Mouse (Mus musculus) thymus, postnatal 4 days (tissue): ENCODE results near the gene Dgcr2.
A peak's percentile ranks its signal among the peaks of the same experiment; 100 is the strongest.

Experiments
- DNase-seq: peaks from one replicate; pipeline ENCODE4 v3.0.0; 2021

Dgcr2 gene

GRCm38 (mm10) chr16:17806581-17807191, 91.7 kb downstream of the Dgcr2 start:
- peak; percentile 70 for DNase-seq

- DNase-seq = no peak
Observed at GRCm38 (mm10) chr16:17804982-17805381, 93.4 kb downstream of the Dgcr2 start.

GRCm38 (mm10) chr16:17804449-17804912, 93.9 kb downstream of the Dgcr2 start:
- peak; percentile 48 for DNase-seq

- DNase-seq = no peak
Observed at GRCm38 (mm10) chr16:17803675-17804448, 94.5 kb downstream of the Dgcr2 start.

- DNase-seq = peak; percentile 53
Observed at GRCm38 (mm10) chr16:17802839-17803674, 95.3 kb downstream of the Dgcr2 start.

- no peak for DNase-seq
Observed at GRCm38 (mm10) chr16:17802456-17802838, 95.9 kb downstream of the Dgcr2 start.

- no peak for DNase-seq
Observed at GRCm38 (mm10) chr16:17801777-17802455, 96.4 kb downstream of the Dgcr2 start.

GRCm38 (mm10) chr16:17799584-17799983, 98.8 kb downstream of the Dgcr2 start:
- no peak for DNase-seq

GRCm38 (mm10) chr16:17798321-17799180, 99.8 kb downstream of the Dgcr2 start:
- peak; percentile 19 for DNase-seq

GRCm38 (mm10) chr16:17797812-17798311, 100.5 kb downstream of the Dgcr2 start:
- peak; percentile 47 for DNase-seq

GRCm38 (mm10) chr16:17796971-17797811, 101.2 kb downstream of the Dgcr2 start, which contains the start of gene Scarf2:
TSS of gene Scarf2 (plus strand) at chr16:17797282.
- DNase-seq = peak; percentile 39

- DNase-seq = no peak
Observed at GRCm38 (mm10) chr16:17796519-17796918, 101.8 kb downstream of the Dgcr2 start.

GRCm38 (mm10) chr16:17795643-17796042, 102.7 kb downstream of the Dgcr2 start:
- no peak for DNase-seq

GRCm38 (mm10) chr16:17794047-17794446, 104.3 kb downstream of the Dgcr2 start:
- DNase-seq = no peak

- no peak for DNase-seq
Observed at GRCm38 (mm10) chr16:17792728-17793127, 105.6 kb downstream of the Dgcr2 start.
